Mouse (Mus musculus) bone marrow, adult 2 months (tissue): ENCODE data around the gene S100a8.

Experiments
- CTCF ChIP-seq: fragments of 200-500 bp; IDR thresholded peaks from 2 replicates; pipeline ENCODE4 v1.5.1; 2011; ENCODE audit warnings: low read length, control low read depth; ENCODE audit not compliant: control insufficient read depth, insufficient read depth
- POLR2A ChIP-seq: fragments of 200-500 bp; IDR thresholded peaks from 2 replicates; pipeline ENCODE4 v1.6.1; 2011; ENCODE audit warnings: low read depth, mild to moderate bottlenecking, control low read depth, low read length, borderline replicate concordance; ENCODE audit not compliant: control insufficient read depth

- no peak for TF ChIP-seq POLR2A
- no peak for TF ChIP-seq CTCF
Observed at GRCm38 (mm10) chr3:90653717-90654116, 15.1 kb upstream of the S100a8 start, which contains the start of gene S100a7a.
